Mouse (Mus musculus) megakaryocyte, embryonic 14.5 days (primary cell): ENCODE measurements around the gene Fam3b. TPM values are rescaled to one million over a fixed set of nuclear protein-coding genes. Genes with fewer than 3 reads are reported as not detected.
A peak's percentile ranks its signal among the peaks of the same experiment; 100 is the strongest.

Experiments used
- H3K27me3 ChIP-seq: replicated peaks from 2 replicates; pipeline ENCODE3; 2012; ENCODE audit warnings: inconsistent platforms
- H3K36me3 ChIP-seq: replicated peaks from 2 replicates; pipeline ENCODE3; 2012; ENCODE audit warnings: low read length, inconsistent platforms, mixed read lengths
- H3K4me1 ChIP-seq: 2 replicates; pipeline ENCODE4 v1.6.1; 2012; ENCODE audit warnings: inconsistent platforms
- H3K4me3 ChIP-seq: replicated peaks from 2 replicates; pipeline ENCODE3; 2012; ENCODE audit warnings: moderate library complexity, mild to moderate bottlenecking, inconsistent platforms
- H3K9me3 ChIP-seq: 2 replicates; pipeline ENCODE4 v1.6.1; 2012; ENCODE audit warnings: inconsistent platforms
- FLI1 ChIP-seq: IDR thresholded peaks from 2 replicates; pipeline ENCODE4 v1.6.1; 2012; ENCODE audit warnings: low read length, inconsistent platforms, mixed read lengths
- GATA1 ChIP-seq: IDR thresholded peaks from 3 replicates; pipeline ENCODE4 v1.6.1; 2012; ENCODE audit warnings: mixed read lengths, low read length, inconsistent platforms, borderline replicate concordance
- polyA plus RNA-seq: library from polyadenylated mRNA; stranded (reverse); fragments of >175 nt; gene quantifications from 2 replicates; pipeline ENCODE4 v1.2.3, GENCODE M21; 2012; ENCODE audit warnings: low replicate concordance; ENCODE audit not compliant: insufficient read depth

Fam3b gene
- polyA plus RNA-seq, 1 experiment = 0.75 TPM

- Histone ChIP-seq H3K36me3 (no peaks in the 10 kb centered on the region), H3K4me3 (no peak overlapping the region)
- TF ChIP-seq FLI1 (no peak), GATA1 (no peak)
These were observed 16.5 kb downstream of the Fam3b start for GRCm38 (mm10) chr16:97498139-97498538.

GRCm38 (mm10) chr16:97497682-97498081, 16.9 kb downstream of the Fam3b start:
- H3K4me1 ChIP-seq = peaks cover 16% of the 10 kb centered on the region
- TF ChIP-seq GATA1 (no peak), FLI1 (no peak)
- H3K4me3 ChIP-seq = no peak overlapping the region
- H3K27me3 ChIP-seq = peaks cover 19% of the 10 kb centered on the region
- H3K9me3 ChIP-seq = no peaks in the 10 kb centered on the region
- H3K36me3 ChIP-seq = no peaks in the 10 kb centered on the region

More at GRCm38 (mm10) chr16:97498139-97498538, 16.5 kb downstream of the Fam3b start:
- Histone ChIP-seq H3K9me3 (no peaks in the 10 kb centered on the region), H3K4me1 (peaks cover 18% of the 10 kb centered on the region), H3K27me3 (peaks cover 21% of the 10 kb centered on the region)

- peaks cover 20% of the 10 kb centered on the region for H3K27me3 ChIP-seq
- no peaks in the 10 kb centered on the region for H3K9me3 ChIP-seq
- TF ChIP-seq GATA1 = no peak
- TF ChIP-seq FLI1 = no peak
- peaks cover 15% of the 10 kb centered on the region for H3K4me1 ChIP-seq
- no peaks in the 10 kb centered on the region for H3K36me3 ChIP-seq
- H3K4me3 ChIP-seq = no peak overlapping the region
These were observed 18.6 kb downstream of the Fam3b start for GRCm38 (mm10) chr16:97496026-97496425.

GRCm38 (mm10) chr16:97492369-97492768, 22.2 kb downstream of the Fam3b start:
- H3K4me3 ChIP-seq = no peak overlapping the region

GRCm38 (mm10) chr16:97478655-97479054, 36.0 kb downstream of the Fam3b start:
- Histone ChIP-seq H3K9me3 (0 out of 2 replicates have a peak, but pooled peaks cover 3% of the 10 kb centered on the region), H3K4me1 (peaks cover 80% of the 10 kb centered on the region), H3K36me3 (no peaks in the 10 kb centered on the region), H3K4me3 (no peak overlapping the region), H3K27me3 (no peaks in the 10 kb centered on the region)
- TF ChIP-seq FLI1 = no peak
- no peak for TF ChIP-seq GATA1

More at GRCm38 (mm10) chr16:97492369-97492768, 22.2 kb downstream of the Fam3b start:
- TF ChIP-seq GATA1 (no peak), FLI1 (no peak)
- Histone ChIP-seq H3K36me3 (no peaks in the 10 kb centered on the region), H3K4me1 (peaks cover 15% of the 10 kb centered on the region), H3K27me3 (peaks cover 22% of the 10 kb centered on the region), H3K9me3 (no peaks in the 10 kb centered on the region)

GRCm38 (mm10) chr16:97476524-97476923, 38.1 kb downstream of the Fam3b start:
- no peak overlapping the region for H3K4me3 ChIP-seq
- peaks cover 93% of the 10 kb centered on the region for H3K4me1 ChIP-seq
- H3K9me3 ChIP-seq = no peaks in the 10 kb centered on the region
- no peaks in the 10 kb centered on the region for H3K27me3 ChIP-seq
- TF ChIP-seq GATA1 = no peak
- no peak for TF ChIP-seq FLI1
- no peaks in the 10 kb centered on the region for H3K36me3 ChIP-seq

- peaks cover 90% of the 10 kb centered on the region for H3K4me1 ChIP-seq
- H3K36me3 ChIP-seq = no peaks in the 10 kb centered on the region
- TF ChIP-seq FLI1 = no peak
- no peak for TF ChIP-seq GATA1
- no peaks in the 10 kb centered on the region for H3K27me3 ChIP-seq
- H3K9me3 ChIP-seq = no peaks in the 10 kb centered on the region
- H3K4me3 ChIP-seq = no peak overlapping the region
These were observed 39.0 kb downstream of the Fam3b start for GRCm38 (mm10) chr16:97475581-97475980.

GRCm38 (mm10) chr16:97474671-97475070, 39.9 kb downstream of the Fam3b start:
- no peaks in the 10 kb centered on the region for H3K9me3 ChIP-seq
- H3K27me3 ChIP-seq = no peaks in the 10 kb centered on the region
- no peaks in the 10 kb centered on the region for H3K36me3 ChIP-seq
- peaks cover 90% of the 10 kb centered on the region for H3K4me1 ChIP-seq
- no peak for TF ChIP-seq GATA1
- no peak for TF ChIP-seq FLI1
- no peak overlapping the region for H3K4me3 ChIP-seq

GRCm38 (mm10) chr16:97467993-97468791, 46.4 kb downstream of the Fam3b start:
- Histone ChIP-seq H3K4me3 (peak overlapping the region; percentile 50), H3K27me3 (no peaks in the 10 kb centered on the region), H3K9me3 (no peaks in the 10 kb centered on the region), H3K36me3 (no peaks in the 10 kb centered on the region), H3K4me1 (peaks cover 87% of the 10 kb centered on the region)
- no peak for TF ChIP-seq FLI1
- no peak for TF ChIP-seq GATA1

- Histone ChIP-seq H3K9me3 (no peaks in the 10 kb centered on the region), H3K36me3 (no peaks in the 10 kb centered on the region), H3K4me1 (peaks cover 89% of the 10 kb centered on the region), H3K27me3 (no peaks in the 10 kb centered on the region), H3K4me3 (no peak overlapping the region)
- no peak for TF ChIP-seq GATA1
- TF ChIP-seq FLI1 = no peak
These were observed 47.1 kb downstream of the Fam3b start for GRCm38 (mm10) chr16:97467472-97467871.
